Comparison of ENCODE assay signal across 8 mouse cellular contexts in genomic region chr13:97295101-97295852, GRCm38 (mm10). TPM values are rescaled to one million over a fixed set of nuclear protein-coding genes. Genes with fewer than 3 reads are reported as not detected.
A peak's percentile ranks its signal among the peaks of the same experiment; 100 is the strongest.
DNase-seq lines count a peak whose midpoint lies in the region; ATAC-seq and TF ChIP-seq lines count a peak whose summit lies in the region.

No protein-coding gene starts in this region.

- H3K9ac ChIP-seq in kidney, postnatal 0 days (ENCODE audit: low read depth, low read length): no peak overlapping the region
- no peak overlapping the region for H3K9ac ChIP-seq in forebrain, embryonic 16.5 days (replicated peaks; ENCODE audit: low read depth, low read length)

- H3K4me2 ChIP-seq in kidney, postnatal 0 days (ENCODE audit: low read length): no peak overlapping the region
- H3K4me2 ChIP-seq in forebrain, embryonic 16.5 days (ENCODE audit: low read length): no peak overlapping the region

- TF ChIP-seq CTCF in gastrocnemius, adult 2 months (IDR thresholded peaks at IDR 0.05): no peak
- no peak for TF ChIP-seq CTCF in kidney, postnatal 0 days (IDR thresholded peaks at IDR 0.05; ENCODE audit: low read depth)

- no peaks in the 10 kb centered on the region for H3K27me3 ChIP-seq in kidney, postnatal 0 days (ENCODE audit: insufficient read depth, low read length)
- H3K27me3 ChIP-seq in forebrain, embryonic 16.5 days (replicated peaks; ENCODE audit: control insufficient read depth, insufficient read depth, low read length): no peaks in the 10 kb centered on the region

- H3K4me1 ChIP-seq in kidney, postnatal 0 days (replicated peaks; ENCODE audit: insufficient read depth, low read length): 0 out of 2 replicates have a peak, but pooled peaks cover 4% of the 10 kb centered on the region
- H3K4me1 ChIP-seq in forebrain, embryonic 16.5 days (replicated peaks; ENCODE audit: control insufficient read depth, insufficient read depth, low read length): peaks cover 13% of the 10 kb centered on the region

- H3K4me3 ChIP-seq in gastrocnemius, adult 2 months: no peak overlapping the region; the same call in 1 of the 2 replicates
- H3K4me3 ChIP-seq in kidney, postnatal 0 days (replicated peaks; ENCODE audit: low read depth, low read length): no peak overlapping the region
- no peak overlapping the region for H3K4me3 ChIP-seq in forebrain, embryonic 16.5 days (replicated peaks; ENCODE audit: low read length)

- intact Hi-C loops in gastrocnemius, adult 2 months (cut with DNase I): no loop called here

- WGBS in kidney, postnatal 0 days: 49% methylated on average over 9 of the region's 9 CpGs
- 58% methylated on average over 9 of the region's 9 CpGs for WGBS in forebrain, embryonic 16.5 days

- ATAC-seq in kidney, postnatal 0 days (replicated peaks; ENCODE audit: low FRiP score, low read depth): no peak
- ATAC-seq in forebrain, embryonic 16.5 days: no peak

- peak; percentile 56 for DNase-seq in gastrocnemius, adult 2 months
- no peak for DNase-seq in gastrocnemius, adult 8-10 months (ENCODE audit: low spot score in 2 of 2)
- peak; percentile 77 to 92 for DNase-seq in heart, adult 18-20 months
- DNase-seq in kidney, postnatal 0 days (ENCODE audit: low spot score): peak; percentile 60
- peak; percentile 59 for DNase-seq in skeletal muscle tissue, adult 2 months (ENCODE audit: low read depth, low spot score)
- DNase-seq in thymus, postnatal 0 days (ENCODE audit: low spot score): no peak
- DNase-seq in Muller cell, postnatal 12 days (ENCODE audit: inconsistent ontology term): no peak

- no peaks in the 10 kb centered on the region for H3K9me3 ChIP-seq in kidney, postnatal 0 days (replicated peaks; ENCODE audit: low read length)
- H3K9me3 ChIP-seq in forebrain, embryonic 16.5 days (ENCODE audit: control insufficient read depth, low read length): no peaks in the 10 kb centered on the region

- peak overlapping the region; percentile 65 for H3K27ac ChIP-seq in gastrocnemius, adult 2 months
- peak overlapping the region; percentile 31; the same call in 1 of the 2 replicates for H3K27ac ChIP-seq in kidney, postnatal 0 days
- no peak overlapping the region for H3K27ac ChIP-seq in forebrain, embryonic 16.5 days (ENCODE audit: low read length)

- H3K36me3 ChIP-seq in kidney, postnatal 0 days (ENCODE audit: insufficient read depth, low read length): no peaks in the 10 kb centered on the region
- H3K36me3 ChIP-seq in forebrain, embryonic 16.5 days (ENCODE audit: control insufficient read depth, insufficient read depth): no peaks in the 10 kb centered on the region

RNA-seq across cellular contexts. Expression of gene Enc1, which starts 54.4 kb away (rescaled TPM):
- total RNA-seq in gastrocnemius, adult 2 months (2021): 1 to 10 TPM; 1.1 to 4.8 TPM
- total RNA-seq in gastrocnemius, adult 8-10 months (2022): 1 to 10 TPM in 2 of 4 experiments, under 1 TPM in 2; 0.90 to 2.6 (median 1.1) TPM
- total RNA-seq in heart, adult 18-20 months (2021): 1 to 10 TPM; 7.4 to 8.8 TPM
- polyA plus RNA-seq in kidney, postnatal 0 days (2015; fragmentation: Nextera tagmentation; extraction: Ambion mirVana): 8.1 and 9.2 TPM in 2 replicates
- polyA plus RNA-seq in thymus, postnatal 0 days (2015; fragmentation: Nextera tagmentation; extraction: Ambion mirVana): 1.9 and 2.0 TPM in 2 replicates
- polyA plus RNA-seq in forebrain, embryonic 16.5 days (2015; fragmentation: Nextera tagmentation; extraction: Ambion mirVana): 133 and 143 TPM in 2 replicates

Comparison
In these comparisons a context has a peak if more than half of its experiments do, and no peak if none do; other contexts are left out.
1. DNase-seq: peak in gastrocnemius, adult 2 months (single experiment), heart, adult 18-20 months (2 of 2), kidney, postnatal 0 days (single experiment) and skeletal muscle tissue, adult 2 months (single experiment); none in gastrocnemius, adult 8-10 months (0 of 2), thymus, postnatal 0 days (single experiment) and Muller cell, postnatal 12 days (single experiment).